Mouse (Mus musculus) embryonic facial prominence, embryonic 13.5 days (tissue): ENCODE results near the gene Slc17a2. TPM values are rescaled to one million over a fixed set of nuclear protein-coding genes. Genes with fewer than 3 reads are reported as not detected.
"Not testable (repeated sequence)": the region's sequence is repeated elsewhere in the genome, so short reads cannot be mapped to it uniquely, and the experiment has no call there.

ENCODE experiments used
- ATAC-seq: fragments of 200-750 bp; cut with Nextera tagmentation; 2 replicates; pipeline ENCODE4 v1.8.0; 2017; ENCODE audit warnings: low read depth; ENCODE audit not compliant: insufficient number of reproducible peaks, insufficient read depth, low FRiP score, low TSS enrichment
- H3K27ac ChIP-seq: fragments of 300-500 bp; sonication (generic); 2 replicates; pipeline ENCODE4 v1.5.1; 2015; ENCODE audit warnings: moderate library complexity, mild to moderate bottlenecking, inconsistent platforms
- H3K27me3 ChIP-seq: fragments of 300-500 bp; sonication (generic); 2 replicates; pipeline ENCODE4 v1.6.1; 2015; ENCODE audit warnings: mild to moderate bottlenecking, inconsistent platforms
- H3K36me3 ChIP-seq: fragments of 300-500 bp; sonication (generic); 2 replicates; pipeline ENCODE4 v1.6.1; 2015; ENCODE audit warnings: mild to moderate bottlenecking, inconsistent platforms
- H3K4me1 ChIP-seq: fragments of 300-500 bp; sonication (generic); 2 replicates; pipeline ENCODE4 v1.6.1; 2015; ENCODE audit warnings: inconsistent platforms
- H3K4me2 ChIP-seq: fragments of 300-500 bp; sonication (generic); 2 replicates; pipeline ENCODE4 v1.6.1; 2015; ENCODE audit warnings: moderate library complexity, mild to moderate bottlenecking, inconsistent platforms
- H3K4me3 ChIP-seq: fragments of 300-500 bp; sonication (generic); 2 replicates; pipeline ENCODE4 v1.5.1; 2015; ENCODE audit warnings: mild to moderate bottlenecking, inconsistent platforms
- H3K9ac ChIP-seq: fragments of 300-500 bp; sonication (generic); 2 replicates; pipeline ENCODE4 v1.6.1; 2015; ENCODE audit warnings: mild to moderate bottlenecking, inconsistent platforms
- H3K9me3 ChIP-seq: fragments of 300-500 bp; sonication (generic); 2 replicates; pipeline ENCODE4 v1.6.1; 2016; ENCODE audit warnings: inconsistent platforms
- whole genome bisulfite sequencing: fragments of 180-500 bp; shearing (Covaris S2); methylation state at CpG from one replicate; pipeline ENCODE4 v1.1.7; 2015; ENCODE audit warnings: mixed read lengths; 5-methylcytosine and 5-hydroxymethylcytosine counted together
- polyA plus RNA-seq: library from polyadenylated mRNA; unstranded; fragments of >200 nt; fragmentation: Nextera tagmentation; extraction: Ambion mirVana; gene quantifications from 2 replicates; pipeline ENCODE4 v1.2.1, GENCODE M21; 2015

The Slc17a2 gene
- polyA plus RNA-seq, 1 experiment from 2014 or later, result not detected

GRCm38 (mm10) chr13:23764324-23765171 is 42.2 kb upstream of the Slc17a2 start:
- H3K9me3 ChIP-seq, result no peaks in the 10 kb centered on the region
- no peaks in the 10 kb centered on the region for H3K36me3 ChIP-seq
- H3K9ac ChIP-seq, result peak overlapping the region; percentile 84
- H3K4me1 ChIP-seq, result peaks cover 17% of the 10 kb centered on the region
- ATAC-seq, result no peak
- peak overlapping the region; percentile 95 for H3K27ac ChIP-seq
- 31% methylated on average over 12 of the region's 12 CpGs for WGBS
- H3K4me2 ChIP-seq, result peak overlapping the region; percentile 92
- no peaks in the 10 kb centered on the region for H3K27me3 ChIP-seq
- H3K4me3 ChIP-seq, result peak overlapping the region; percentile 59

- Histone ChIP-seq H3K36me3 (no peaks in the 10 kb centered on the region), H3K9me3 (no peaks in the 10 kb centered on the region), H3K27me3 (no peaks in the 10 kb centered on the region), H3K4me2 (peak overlapping the region; percentile 92; the same call in 1 of the 2 replicates), H3K4me1 (peaks cover 13% of the 10 kb centered on the region), H3K4me3 (no peak overlapping the region), H3K27ac (0 out of 2 replicates have a peak overlapping the region, but pooled peaks have one; percentile 5), H3K9ac (no peak overlapping the region)
- WGBS, result 70% methylated on average over 1 of the region's 1 CpGs
- ATAC-seq, result no peak
Observed at GRCm38 (mm10) chr13:23765172-23765513, 41.6 kb upstream of the Slc17a2 start.

- no peak overlapping the region for H3K27ac ChIP-seq
- H3K9me3 ChIP-seq, result no peaks in the 10 kb centered on the region
- ATAC-seq, result no peak
- H3K4me1 ChIP-seq, result peaks cover 10% of the 10 kb centered on the region
- H3K27me3 ChIP-seq, result no peaks in the 10 kb centered on the region
- H3K36me3 ChIP-seq, result no peaks in the 10 kb centered on the region
- H3K4me3 ChIP-seq, result no peak overlapping the region
- H3K4me2 ChIP-seq, result no peak overlapping the region
- H3K9ac ChIP-seq, result no peak overlapping the region
Observed at GRCm38 (mm10) chr13:23766772-23767171, 40.0 kb upstream of the Slc17a2 start.

GRCm38 (mm10) chr13:23768834-23769397 is 37.9 kb upstream of the Slc17a2 start:
- H3K4me1 ChIP-seq, result peaks cover 16% of the 10 kb centered on the region
- H3K9me3 ChIP-seq, result no peaks in the 10 kb centered on the region
- no peak overlapping the region for H3K4me3 ChIP-seq
- H3K27me3 ChIP-seq, result no peaks in the 10 kb centered on the region
- no peak overlapping the region for H3K9ac ChIP-seq
- no peak overlapping the region for H3K27ac ChIP-seq
- H3K4me2 ChIP-seq, result no peak overlapping the region
- WGBS, result 46% methylated on average over 5 of the region's 5 CpGs
- ATAC-seq, result no peak
- H3K36me3 ChIP-seq, result no peaks in the 10 kb centered on the region

- H3K36me3 ChIP-seq, H3K27me3 ChIP-seq, H3K4me2 ChIP-seq, H3K4me3 ChIP-seq, H3K27ac ChIP-seq, H3K9ac ChIP-seq, ATAC-seq, H3K4me1 ChIP-seq, H3K9me3 ChIP-seq: not testable (repeated sequence)
- WGBS, result 77% methylated on average over 2 of the region's 2 CpGs
Observed at GRCm38 (mm10) chr13:23769613-23770012, 37.2 kb upstream of the Slc17a2 start, which contains the start of gene Trim38. Gene Trim38, plus strand, starts transcription at chr13:23769913.

- no peak for ATAC-seq
- H3K4me2 ChIP-seq, result peak overlapping the region; percentile 51
- WGBS, result 17% methylated on average over 21 of the region's 21 CpGs
Observed at GRCm38 (mm10) chr13:23772561-23773313, 34.1 kb upstream of the Slc17a2 start.

GRCm38 (mm10) chr13:23778339-23778738 is 28.5 kb upstream of the Slc17a2 start:
- H3K4me2 ChIP-seq, result no peak overlapping the region
- no peaks in the 10 kb centered on the region for H3K27me3 ChIP-seq
- no peak overlapping the region for H3K9ac ChIP-seq
- H3K4me1 ChIP-seq, result no peaks in the 10 kb centered on the region
- H3K27ac ChIP-seq, result no peak overlapping the region
- no peaks in the 10 kb centered on the region for H3K9me3 ChIP-seq
- no peak for ATAC-seq
- 91% methylated on average over 7 of the region's 7 CpGs for WGBS
- no peaks in the 10 kb centered on the region for H3K36me3 ChIP-seq
- H3K4me3 ChIP-seq, result no peak overlapping the region

More at GRCm38 (mm10) chr13:23772561-23773313, 34.1 kb upstream of the Slc17a2 start:
- Histone ChIP-seq H3K4me1 (peaks cover 8% of the 10 kb centered on the region; the same call in 1 of the 2 replicates), H3K27me3 (no peaks in the 10 kb centered on the region), H3K9me3 (no peaks in the 10 kb centered on the region), H3K4me3 (peak overlapping the region; percentile 19), H3K27ac (no peak overlapping the region), H3K36me3 (no peaks in the 10 kb centered on the region), H3K9ac (0 out of 2 replicates have a peak overlapping the region, but pooled peaks have one; percentile 11)

- no peak overlapping the region for H3K4me3 ChIP-seq
- ATAC-seq, result no peak
Observed at GRCm38 (mm10) chr13:23779025-23779424, 27.8 kb upstream of the Slc17a2 start.

GRCm38 (mm10) chr13:23792520-23792919 is 14.3 kb upstream of the Slc17a2 start:
- WGBS, result 43% methylated on average over 2 of the region's 2 CpGs
- no peak for ATAC-seq
- Histone ChIP-seq H3K27me3 (no peaks in the 10 kb centered on the region), H3K4me2 (no peak overlapping the region), H3K9ac (no peak overlapping the region), H3K4me3 (no peak overlapping the region), H3K36me3 (no peaks in the 10 kb centered on the region), H3K9me3 (no peaks in the 10 kb centered on the region), H3K27ac (no peak overlapping the region), H3K4me1 (no peaks in the 10 kb centered on the region)

More at GRCm38 (mm10) chr13:23779025-23779424, 27.8 kb upstream of the Slc17a2 start:
- Histone ChIP-seq H3K9me3 (no peaks in the 10 kb centered on the region), H3K27me3 (no peaks in the 10 kb centered on the region), H3K4me1 (no peaks in the 10 kb centered on the region), H3K4me2 (no peak overlapping the region), H3K36me3 (no peaks in the 10 kb centered on the region), H3K9ac (no peak overlapping the region), H3K27ac (no peak overlapping the region)
- 78% methylated on average over 4 of the region's 4 CpGs for WGBS

- no peaks in the 10 kb centered on the region; the same call in 1 of the 2 replicates for H3K4me1 ChIP-seq
- H3K4me2 ChIP-seq, result no peak overlapping the region
- H3K9me3 ChIP-seq, result no peaks in the 10 kb centered on the region
- H3K4me3 ChIP-seq, result no peak overlapping the region
- no peaks in the 10 kb centered on the region for H3K36me3 ChIP-seq
- WGBS, result 61% methylated on average over 5 of the region's 5 CpGs
- no peak overlapping the region for H3K27ac ChIP-seq
- H3K27me3 ChIP-seq, result no peaks in the 10 kb centered on the region
- no peak for ATAC-seq
- H3K9ac ChIP-seq, result no peak overlapping the region
Observed at GRCm38 (mm10) chr13:23799405-23799804, 7.4 kb upstream of the Slc17a2 start.

GRCm38 (mm10) chr13:23804532-23804931 is 2.3 kb upstream of the Slc17a2 start:
- Histone ChIP-seq H3K4me3 (no peak overlapping the region), H3K9ac (no peak overlapping the region), H3K4me1 (peaks cover 5% of the 10 kb centered on the region; the same call in 1 of the 2 replicates), H3K36me3 (no peaks in the 10 kb centered on the region), H3K27me3 (no peaks in the 10 kb centered on the region), H3K4me2 (no peak overlapping the region), H3K9me3 (no peaks in the 10 kb centered on the region), H3K27ac (no peak overlapping the region)
- no peak for ATAC-seq
- 88% methylated on average over 2 of the region's 2 CpGs for WGBS
